17 mouse cellular contexts compared by ENCODE assay signal in the genomic region with DNA sequence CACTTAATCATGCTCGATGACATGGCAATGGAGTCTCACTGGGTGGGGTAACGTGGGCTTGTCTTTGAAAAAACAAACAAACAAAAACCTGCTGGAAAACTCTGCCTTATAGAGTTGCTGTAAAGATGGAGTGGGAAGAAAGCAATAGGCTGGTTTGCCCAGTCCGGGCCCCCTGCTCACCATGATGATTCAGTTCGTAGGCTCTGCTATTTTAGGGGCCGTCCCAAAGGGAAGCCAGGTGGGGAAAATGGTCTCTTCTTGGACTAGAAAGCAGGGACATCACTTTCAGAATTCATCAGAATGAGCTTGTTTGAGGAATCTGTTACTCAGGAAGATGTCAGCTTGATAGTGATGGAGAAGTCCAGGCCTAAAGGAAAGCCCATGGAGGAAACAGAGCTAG. TPM values are rescaled to one million over a fixed set of nuclear protein-coding genes. Genes with fewer than 3 reads are reported as not detected.
"Had no signal": no experiment of that assay in that cellular context is flagged by ENCODE, and none has a peak within 500 bp of the region (broad histone marks: within the 10 kb centered on the region; RNA-seq: fewer than 3 reads in every experiment).

No protein-coding gene starts in this region.

- H3K27me3 ChIP-seq: neural tube, embryonic 15.5 days; stomach, embryonic 15.5 days had no signal

- H3K4me2 ChIP-seq: neural tube, embryonic 15.5 days; stomach, embryonic 15.5 days had no signal

- H3K27ac ChIP-seq: neural tube, embryonic 15.5 days; stomach, embryonic 15.5 days; stomach, postnatal 0 days had no signal

- H3K36me3 ChIP-seq: neural tube, embryonic 15.5 days; stomach, embryonic 15.5 days had no signal

- H3K9me3 ChIP-seq: neural tube, embryonic 15.5 days; stomach, embryonic 15.5 days had no signal

- H3K9ac ChIP-seq: neural tube, embryonic 15.5 days; stomach, embryonic 15.5 days had no signal

- H3K4me1 ChIP-seq: neural tube, embryonic 15.5 days; stomach, embryonic 15.5 days had no signal

- H3K4me3 ChIP-seq: neural tube, embryonic 15.5 days; stomach, embryonic 15.5 days had no signal

- DNase-seq: retina, postnatal 1 day; right cerebral cortex, adult 18-20 months; right cerebral cortex, postnatal 14 days; right cerebral cortex, postnatal 25 days; right cerebral cortex, postnatal 4 days; spleen, adult 18-20 months; thymus, adult 18-20 months; thymus, adult 2 months; thymus, postnatal 14 days; thymus, postnatal 25 days; thymus, postnatal 36 days; thymus, postnatal 4 days had no signal

RNA-seq across cellular contexts. Expression of gene Gpr1, which starts 12.9 kb away (rescaled TPM):
- total RNA-seq: neutrophil, adult 5-6 weeks had no signal
- polyA plus RNA-seq: small intestine, adult 2 months had no signal

RNA-seq across cellular contexts. Expression of gene Zdbf2, which starts 45.8 kb away (rescaled TPM):
- total RNA-seq: neutrophil, adult 5-6 weeks had no signal
- polyA plus RNA-seq: small intestine, adult 2 months had no signal
